Mouse (Mus musculus): ENCODE measurements around the gene Wdr82. TPM values are rescaled to one million over a fixed set of nuclear protein-coding genes. Genes with fewer than 3 reads are reported as not detected.

The Wdr82 gene
- total and polyA plus RNA-seq, 2 experiments from 2014 or later = 14.3 to 122 TPM

DNA sequence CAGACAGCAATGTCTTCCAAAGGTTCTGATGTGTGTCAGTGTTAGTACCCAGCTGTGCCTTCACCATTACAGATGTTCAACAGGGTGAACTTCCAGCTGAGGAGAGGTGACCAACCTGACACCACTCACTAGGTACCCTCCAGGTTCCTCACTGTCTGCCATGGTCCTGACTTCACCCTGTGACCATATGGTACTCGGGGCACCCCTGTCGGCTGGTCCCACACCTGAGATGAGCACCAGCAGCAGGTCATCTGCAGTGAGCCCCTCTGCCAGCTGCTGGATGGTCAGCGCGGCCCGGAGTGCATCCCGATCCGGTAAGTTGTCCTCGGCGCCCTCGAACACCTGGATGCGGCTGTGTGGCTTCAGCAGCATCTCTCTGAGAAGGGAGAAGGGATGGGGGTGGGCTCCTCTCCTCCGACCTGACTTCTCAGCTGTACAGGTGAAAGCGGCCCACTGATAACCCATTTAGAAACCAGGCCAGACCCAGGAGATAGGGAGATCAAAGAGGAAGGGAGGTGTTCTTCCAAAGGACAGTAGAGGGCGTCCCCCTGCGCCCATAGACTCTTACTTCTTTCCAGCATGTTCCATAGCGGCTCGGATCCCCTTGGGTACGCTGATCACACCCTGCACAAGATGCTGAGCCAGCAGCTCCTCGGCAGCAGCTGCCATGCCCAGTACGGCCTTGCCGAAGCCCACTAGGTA, 13.7 kb upstream of the Wdr82 start:
- WGBS = 79% methylated on average over 21 of the region's 21 CpGs
- no peak overlapping the region for H3K4me2 ChIP-seq (ENCODE audit: low read depth, low read length)
- no peak for TF ChIP-seq EP300 (IDR thresholded peaks at IDR 0.05; ENCODE audit: low read depth)
- no peak for TF ChIP-seq CTCF (IDR thresholded peaks at IDR 0.05; ENCODE audit: low read depth)
- no peaks in the 10 kb centered on the region; the same call in 1 of the 2 replicates for H3K27me3 ChIP-seq (ENCODE audit: control insufficient read depth, insufficient read depth, low read length)
- H3K27ac ChIP-seq (ENCODE audit: low read depth) = no peak overlapping the region
- H3K36me3 ChIP-seq (replicated peaks; ENCODE audit: control insufficient read depth, insufficient read depth, low read length) = no peaks in the 10 kb centered on the region
- no peaks in the 10 kb centered on the region for H3K9me3 ChIP-seq (replicated peaks; ENCODE audit: control insufficient read depth, low read length)
- 0 out of 2 replicates have a peak, but pooled peaks cover 5% of the 10 kb centered on the region for H3K4me1 ChIP-seq (ENCODE audit: control insufficient read depth, insufficient read depth)
- ATAC-seq (ENCODE audit: insufficient read depth, low read depth) (no peak), DNase-seq (ENCODE audit: low spot score) (no peak)
- H3K4me3 ChIP-seq (ENCODE audit: low read depth, low read length) = no peak overlapping the region
- no peak overlapping the region for H3K9ac ChIP-seq (replicated peaks; ENCODE audit: low read depth, low read length)

DNA sequence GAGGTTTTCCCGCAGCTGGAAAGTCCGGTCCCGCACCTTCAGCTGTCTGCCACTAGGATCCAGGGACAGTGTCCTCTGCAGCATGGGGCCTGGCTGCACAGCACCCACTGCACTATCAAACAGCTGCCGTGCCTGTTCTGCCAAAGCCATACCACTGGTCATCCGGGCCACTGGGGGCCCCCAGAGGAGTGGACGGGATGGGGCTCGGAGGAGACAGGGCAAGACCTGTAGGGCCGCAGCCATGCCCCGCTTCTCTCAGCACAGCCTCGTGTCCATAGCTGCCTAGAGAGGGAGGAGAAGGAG, 13.2 kb upstream of the Wdr82 start:
- ATAC-seq (ENCODE audit: insufficient read depth, low read depth) = no peak
- no peak for TF ChIP-seq CTCF (IDR thresholded peaks at IDR 0.05; ENCODE audit: low read depth)
- TF ChIP-seq EP300 (IDR thresholded peaks at IDR 0.05; ENCODE audit: low read depth) = no peak
- 0 out of 2 replicates have a peak, but pooled peaks cover 5% of the 10 kb centered on the region for H3K4me1 ChIP-seq (ENCODE audit: control insufficient read depth, insufficient read depth)
- WGBS = 85% methylated on average over 10 of the region's 10 CpGs
- H3K9me3 ChIP-seq (replicated peaks; ENCODE audit: control insufficient read depth, low read length) = no peaks in the 10 kb centered on the region
- H3K27ac ChIP-seq (ENCODE audit: low read depth) = no peak overlapping the region
- no peak overlapping the region for H3K4me2 ChIP-seq (ENCODE audit: low read depth, low read length)
- no peaks in the 10 kb centered on the region for H3K36me3 ChIP-seq (replicated peaks; ENCODE audit: control insufficient read depth, insufficient read depth, low read length)
- DNase-seq (ENCODE audit: low spot score) = no peak
- no peak overlapping the region for H3K4me3 ChIP-seq (ENCODE audit: low read depth, low read length)
- H3K27me3 ChIP-seq (ENCODE audit: control insufficient read depth, insufficient read depth, low read length) = no peaks in the 10 kb centered on the region
- H3K9ac ChIP-seq (replicated peaks; ENCODE audit: low read depth, low read length) = no peak overlapping the region

DNA sequence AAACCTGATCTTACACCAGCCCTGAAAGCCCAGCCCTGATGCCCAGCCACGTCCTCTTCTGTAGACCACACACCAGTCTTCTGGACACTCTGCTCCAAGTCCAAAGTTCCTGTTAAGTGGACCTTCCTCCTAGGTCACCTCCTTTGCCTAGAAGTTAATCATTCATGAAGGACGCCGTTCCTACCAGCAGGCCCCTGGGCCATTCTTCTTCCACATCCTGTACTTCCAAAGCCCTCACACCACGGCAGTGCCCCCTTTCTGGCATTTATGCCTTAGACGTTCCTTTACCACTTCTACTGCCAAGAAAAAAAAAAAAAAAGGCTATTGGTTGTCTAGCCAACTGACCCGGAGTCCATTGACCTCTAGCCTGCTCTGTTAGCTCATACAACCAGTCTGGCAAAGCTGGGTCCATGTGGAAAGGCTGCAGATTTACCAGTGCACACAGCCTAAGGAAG, 12.7 kb upstream of the Wdr82 start, which contains the start of gene Glyctk:
Gene Glyctk (minus strand): TSS at position 102 of the 455 bp plus-strand sequence.
- H3K27me3 ChIP-seq (ENCODE audit: control insufficient read depth, insufficient read depth, low read length) = no peaks in the 10 kb centered on the region
- H3K4me1 ChIP-seq (ENCODE audit: control insufficient read depth, insufficient read depth) = 0 out of 2 replicates have a peak, but pooled peaks cover 5% of the 10 kb centered on the region
- no peak within 1 kb of the TSS for H3K9ac ChIP-seq (replicated peaks; ENCODE audit: low read depth, low read length)
- no peak within 1 kb of the TSS for H3K27ac ChIP-seq (ENCODE audit: low read depth)
- H3K36me3 ChIP-seq (replicated peaks; ENCODE audit: control insufficient read depth, insufficient read depth, low read length) = no peaks in the 10 kb centered on the region
- no peak within 1 kb of the TSS for H3K4me3 ChIP-seq (ENCODE audit: low read depth, low read length)
- ATAC-seq (ENCODE audit: insufficient read depth, low read depth) (no peak), DNase-seq (ENCODE audit: low spot score) (no peak)
- H3K4me2 ChIP-seq (ENCODE audit: low read depth, low read length) = no peak within 1 kb of the TSS
- TF ChIP-seq EP300 (IDR thresholded peaks at IDR 0.05; ENCODE audit: low read depth) = no peak
- no peak for TF ChIP-seq CTCF (IDR thresholded peaks at IDR 0.05; ENCODE audit: low read depth)
- 80% methylated on average over 6 of the region's 6 CpGs for WGBS
- no peaks in the 10 kb centered on the region for H3K9me3 ChIP-seq (replicated peaks; ENCODE audit: control insufficient read depth, low read length)

DNA sequence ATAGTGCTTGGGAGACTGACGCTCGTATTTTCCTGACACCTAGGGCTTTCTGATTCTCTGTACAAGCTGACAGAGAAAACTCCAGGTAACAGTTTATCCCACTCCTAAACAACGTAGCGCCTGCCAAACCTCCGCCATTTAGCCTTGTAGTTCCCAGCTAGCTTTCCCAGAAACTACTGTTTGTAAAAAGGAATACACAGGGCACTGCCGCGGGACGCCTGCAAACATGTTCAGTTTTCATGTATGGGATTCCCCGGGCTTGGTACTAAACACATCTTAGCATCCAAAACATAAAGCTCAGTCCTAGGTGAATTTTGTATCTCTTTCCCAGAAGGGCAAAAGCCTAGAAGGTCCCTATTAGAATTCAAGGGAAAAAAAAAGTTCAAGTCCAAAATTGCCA, 11.5 kb upstream of the Wdr82 start:
- Histone ChIP-seq H3K4me1 (ENCODE audit: control insufficient read depth, insufficient read depth) (0 out of 2 replicates have a peak, but pooled peaks cover 5% of the 10 kb centered on the region), H3K9ac (replicated peaks; ENCODE audit: low read depth, low read length) (no peak overlapping the region), H3K27ac (ENCODE audit: low read depth) (no peak overlapping the region), H3K4me2 (ENCODE audit: low read depth, low read length) (peak overlapping the region; percentile 66), H3K27me3 (ENCODE audit: control insufficient read depth, insufficient read depth, low read length) (no peaks in the 10 kb centered on the region), H3K4me3 (ENCODE audit: low read depth, low read length) (peak overlapping the region; percentile 61; the same call in 1 of the 2 replicates), H3K9me3 (replicated peaks; ENCODE audit: control insufficient read depth, low read length) (no peaks in the 10 kb centered on the region), H3K36me3 (replicated peaks; ENCODE audit: control insufficient read depth, insufficient read depth, low read length) (no peaks in the 10 kb centered on the region)
- 80% methylated on average over 9 of the region's 9 CpGs for WGBS
- TF ChIP-seq CTCF (IDR thresholded peaks at IDR 0.05; ENCODE audit: low read depth) (no peak), EP300 (IDR thresholded peaks at IDR 0.05; ENCODE audit: low read depth) (no peak)
- DNase-seq (ENCODE audit: low spot score) (no peak), ATAC-seq (ENCODE audit: insufficient read depth, low read depth) (no peak)

DNA sequence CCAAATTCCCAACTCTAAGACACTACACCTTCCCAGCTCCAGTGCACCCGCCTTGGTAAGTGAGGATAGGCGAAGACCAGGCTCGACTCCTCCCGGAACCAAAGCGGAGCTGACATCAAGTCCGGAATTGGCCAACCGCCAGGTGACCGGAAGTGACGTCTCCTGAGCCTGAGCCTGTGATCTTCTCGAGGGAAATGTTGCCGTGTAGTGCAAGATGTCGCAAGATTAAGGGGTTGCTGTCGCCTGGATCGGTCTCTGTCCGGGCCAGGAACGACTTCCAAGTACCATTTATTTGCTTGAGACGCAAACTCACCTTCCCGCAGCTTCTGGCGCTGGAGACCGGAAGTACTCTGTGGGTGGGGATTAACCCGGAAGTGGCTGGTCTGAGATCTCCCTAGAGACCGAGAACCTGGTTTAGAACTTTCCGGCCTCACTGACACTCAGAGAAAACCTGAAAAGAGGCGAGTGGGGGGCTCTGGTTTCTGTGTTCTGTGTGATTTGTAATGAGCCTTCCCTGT, 10.9 kb upstream of the Wdr82 start:
- DNase-seq (ENCODE audit: low spot score) = peak; percentile 87
- 3% methylated on average over 24 of the region's 24 CpGs for WGBS
- ATAC-seq (ENCODE audit: insufficient read depth, low read depth) = peak; percentile 92
- no peak for TF ChIP-seq CTCF (IDR thresholded peaks at IDR 0.05; ENCODE audit: low read depth)
- TF ChIP-seq EP300 (IDR thresholded peaks at IDR 0.05; ENCODE audit: low read depth) = peak; percentile 80; the same call in 1 of the 2 replicates
- Histone ChIP-seq H3K9ac (replicated peaks; ENCODE audit: low read depth, low read length) (peak overlapping the region; percentile 56), H3K27ac (ENCODE audit: low read depth) (peak overlapping the region; percentile 89), H3K36me3 (replicated peaks; ENCODE audit: control insufficient read depth, insufficient read depth, low read length) (no peaks in the 10 kb centered on the region), H3K4me2 (ENCODE audit: low read depth, low read length) (peak overlapping the region; percentile 66), H3K4me1 (ENCODE audit: control insufficient read depth, insufficient read depth) (0 out of 2 replicates have a peak, but pooled peaks cover 5% of the 10 kb centered on the region), H3K4me3 (ENCODE audit: low read depth, low read length) (peak overlapping the region; percentile 61), H3K9me3 (replicated peaks; ENCODE audit: control insufficient read depth, low read length) (no peaks in the 10 kb centered on the region), H3K27me3 (ENCODE audit: control insufficient read depth, insufficient read depth, low read length) (no peaks in the 10 kb centered on the region)

Data from heart, postnatal 0 days (tissue).